Mouse (Mus musculus): ENCODE results near the gene Capzb.

- TF ChIP-seq CTCF (IDR thresholded peaks at IDR 0.05; ENCODE audit: borderline replicate concordance, extremely low read depth, insufficient read depth, insufficient read length), result no peak
- no peak for TF ChIP-seq POLR2A (IDR thresholded peaks at IDR 0.05; ENCODE audit: borderline replicate concordance, extremely low read depth, insufficient read depth, insufficient read length, poor library complexity, severe bottlenecking)
Measured at GRCm38 (mm10) chr4:139142985-139143384, 49.7 kb upstream of the Capzb start.

Data from brain, embryonic 14.5 days (tissue).